Mouse (Mus musculus) midbrain, postnatal 0 days (tissue): ENCODE data around the gene Pdlim1. TPM values are rescaled to one million over a fixed set of nuclear protein-coding genes. Genes with fewer than 3 reads are reported as not detected.
"Not testable (repeated sequence)": the region's sequence is repeated elsewhere in the genome, so short reads cannot be mapped to it uniquely, and the experiment has no call there.

Experiments
- ATAC-seq: fragments of 200-750 bp; cut with Nextera tagmentation; 2 replicates; pipeline ENCODE4 v1.8.0; 2017; ENCODE audit warnings: moderate number of reproducible peaks, mild to moderate bottlenecking, moderate TSS enrichment, moderate library complexity; ENCODE audit not compliant: low FRiP score
- DNase-seq: peaks from one replicate; pipeline ENCODE4 v3.0.0-alpha.2; 2015; ENCODE audit warnings: low spot score
- H3K27ac ChIP-seq: fragments of 300-500 bp; sonication (generic); 2 replicates; pipeline ENCODE4 v1.5.1; 2014; ENCODE audit warnings: low read depth, mild to moderate bottlenecking, low read length, mixed read lengths
- H3K27me3 ChIP-seq: fragments of 300-500 bp; sonication (generic); 2 replicates; pipeline ENCODE4 v1.6.1; 2014; ENCODE audit warnings: low read length, control low read depth, mixed read lengths; ENCODE audit not compliant: insufficient read depth
- H3K36me3 ChIP-seq: fragments of 300-500 bp; sonication (generic); 2 replicates; pipeline ENCODE4 v1.6.1; 2014; ENCODE audit warnings: low read length, control low read depth, mixed read lengths; ENCODE audit not compliant: insufficient read depth
- H3K4me1 ChIP-seq: fragments of 300-500 bp; sonication (generic); 2 replicates; pipeline ENCODE4 v1.6.1; 2014; ENCODE audit warnings: mild to moderate bottlenecking, control low read depth, antibody characterized with exemption, low read length, mixed read lengths; ENCODE audit not compliant: insufficient read depth
- H3K4me2 ChIP-seq: fragments of 300-500 bp; sonication (generic); 2 replicates; pipeline ENCODE4 v1.6.1; 2014; ENCODE audit warnings: low read depth, mild to moderate bottlenecking, low read length, mixed read lengths; ENCODE audit not compliant: poor library complexity, severe bottlenecking
- H3K4me3 ChIP-seq: fragments of 300-500 bp; sonication (generic); 2 replicates; pipeline ENCODE4 v1.5.1; 2014; ENCODE audit warnings: low read depth, mild to moderate bottlenecking, low read length, moderate library complexity
- H3K9ac ChIP-seq: fragments of 300-500 bp; sonication (generic); replicated peaks from 2 replicates; pipeline ENCODE4 v1.6.1; 2014; ENCODE audit warnings: mild to moderate bottlenecking, low read length, moderate library complexity, mixed read lengths; ENCODE audit not compliant: poor library complexity, severe bottlenecking
- H3K9me3 ChIP-seq: fragments of 300-500 bp; sonication (generic); 2 replicates; pipeline ENCODE4 v1.6.1; 2016; ENCODE audit warnings: low read length, control low read depth
- CTCF ChIP-seq: IDR thresholded peaks from 2 replicates; pipeline ENCODE4 v1.5.1; 2016; ENCODE audit warnings: antibody characterized with exemption, mild to moderate bottlenecking
- WGBS: fragments of 180-500 bp; shearing (Covaris S2); extraction: QIAGEN DNeasy Blood & Tissue Kit; methylation state at CpG from one replicate; pipeline ENCODE4 v1.1.7; 2014; 5-methylcytosine and 5-hydroxymethylcytosine counted together
- polyA plus RNA-seq: library from polyadenylated mRNA; unstranded; fragments of >200 nt; fragmentation: Nextera tagmentation; extraction: Ambion mirVana; gene quantifications from 2 replicates; pipeline ENCODE4 v1.2.1, GENCODE M21; 2015
- total RNA-seq: library from RNA; depleted of rRNA; stranded (reverse); fragments of >200 nt; gene quantifications from 2 replicates; pipeline ENCODE4 v1.2.3, GENCODE M21; 2014

Gene Pdlim1
- total and polyA plus RNA-seq, 2 experiments from 2014 or later: 1.5 to 4.4 TPM

DNA sequence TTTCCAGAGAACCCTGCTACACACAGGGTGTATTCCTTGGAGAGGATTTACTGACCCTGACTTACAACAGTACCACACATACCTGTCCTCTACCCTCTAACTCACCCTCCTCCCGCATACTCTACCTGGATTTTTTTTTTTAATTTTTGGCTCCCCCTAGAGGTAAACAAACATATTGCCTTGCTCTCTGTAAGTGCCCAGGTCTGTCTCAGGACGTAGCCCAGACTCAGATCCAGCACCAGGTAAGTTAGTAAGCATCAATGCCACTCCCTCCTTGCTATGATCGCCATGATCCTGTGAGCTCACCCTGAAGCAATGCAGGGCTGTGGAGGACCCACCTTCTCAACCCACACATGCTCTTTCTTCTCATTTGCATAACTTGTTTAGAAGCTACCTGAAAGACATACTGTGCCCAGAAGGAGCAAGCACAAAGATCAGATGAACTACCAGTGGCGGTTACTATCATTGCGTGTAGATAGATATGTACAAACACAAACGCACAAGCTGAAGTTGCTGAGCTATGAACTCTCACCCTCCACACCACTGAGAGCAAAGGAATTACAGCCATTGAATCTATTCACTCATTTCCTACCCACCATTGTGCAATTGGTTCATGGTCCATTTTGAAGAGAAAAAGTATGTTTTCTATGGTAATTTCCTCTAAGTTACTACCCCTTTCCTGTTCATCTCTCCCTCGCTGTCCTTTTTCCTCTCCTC is 39.7 kb downstream of the Pdlim1 start:
- no peaks in the 10 kb centered on the region for H3K4me1 ChIP-seq
- H3K9ac ChIP-seq: no peak overlapping the region
- ATAC-seq: no peak
- no peaks in the 10 kb centered on the region for H3K9me3 ChIP-seq
- DNase-seq: no peak
- no peak overlapping the region for H3K4me3 ChIP-seq
- H3K4me2 ChIP-seq: no peak overlapping the region
- peak; percentile 16 for TF ChIP-seq CTCF
- no peaks in the 10 kb centered on the region for H3K27me3 ChIP-seq
- H3K27ac ChIP-seq: no peak overlapping the region
- 77% methylated on average over 7 of the region's 7 CpGs for WGBS
- no peaks in the 10 kb centered on the region for H3K36me3 ChIP-seq

DNA sequence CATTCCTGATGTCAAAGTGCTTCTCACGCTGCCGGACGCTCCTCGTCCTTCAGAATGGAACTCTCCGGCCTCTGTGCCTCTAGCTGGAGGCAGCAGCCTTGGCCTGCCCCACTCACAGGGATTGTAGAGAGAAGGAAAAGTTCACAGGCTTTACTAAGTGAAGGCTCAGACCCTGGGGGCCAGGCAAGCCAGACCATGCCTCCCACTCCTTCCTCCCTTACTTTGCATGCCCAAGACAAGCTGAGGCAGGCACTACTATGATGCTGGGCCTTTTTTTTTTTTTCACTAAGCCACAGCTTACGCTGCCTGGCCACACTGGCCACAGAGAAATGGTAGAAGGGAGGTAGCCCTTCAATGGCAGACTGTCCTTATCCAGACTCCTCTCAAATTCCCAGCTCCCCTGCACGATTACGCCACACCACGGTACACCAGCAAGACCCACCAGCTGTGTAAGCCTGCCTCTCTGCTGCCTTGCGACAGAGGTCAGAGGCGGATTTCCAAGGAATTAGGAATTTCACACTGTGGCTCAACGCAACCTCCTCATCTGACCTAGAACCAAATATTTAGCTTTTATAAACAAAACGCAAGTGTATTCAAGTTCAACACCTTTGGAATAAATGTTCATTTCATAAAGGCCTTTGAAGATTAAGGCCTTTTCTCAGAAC is 40.4 kb downstream of the Pdlim1 start:
- Histone ChIP-seq H3K36me3 (no peaks in the 10 kb centered on the region), H3K4me3 (no peak overlapping the region), H3K4me2 (no peak overlapping the region), H3K27ac (no peak overlapping the region), H3K4me1 (no peaks in the 10 kb centered on the region), H3K9ac (no peak overlapping the region), H3K9me3 (no peaks in the 10 kb centered on the region), H3K27me3 (no peaks in the 10 kb centered on the region)
- DNase-seq (no peak), ATAC-seq (no peak)
- no peak for TF ChIP-seq CTCF
- WGBS: 87% methylated on average over 13 of the region's 13 CpGs

DNA sequence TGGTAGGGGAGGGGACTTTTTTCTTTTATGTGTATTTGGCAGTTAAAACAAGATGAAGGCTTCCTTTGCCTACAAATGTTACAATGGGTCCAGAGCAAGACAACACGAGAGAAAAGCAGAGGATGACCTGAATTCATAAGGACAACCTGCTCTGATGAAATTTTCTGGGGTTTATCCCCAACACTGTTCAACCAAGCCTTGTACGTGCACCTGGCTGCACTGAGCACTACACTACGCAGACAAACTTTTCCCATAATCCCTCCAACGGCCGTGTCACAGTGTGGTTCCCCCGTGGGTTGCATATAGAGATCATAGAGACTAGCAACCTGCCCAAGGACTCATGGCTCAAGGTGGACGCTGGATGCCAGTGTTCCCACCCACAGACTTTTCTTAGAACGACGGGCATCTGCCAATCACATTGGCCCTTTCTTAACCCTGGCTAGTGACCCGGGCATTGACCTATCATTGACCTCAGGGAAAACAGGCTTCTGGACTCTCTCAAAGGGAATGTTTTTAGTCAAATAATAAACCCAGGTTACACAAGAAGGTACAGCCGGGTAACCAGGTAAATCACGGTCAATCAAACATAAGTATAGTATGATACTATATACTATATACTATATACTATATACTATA is 45.0 kb downstream of the Pdlim1 start:
- H3K4me1 ChIP-seq: no peaks in the 10 kb centered on the region
- no peak for DNase-seq
- no peak overlapping the region for H3K27ac ChIP-seq
- H3K27me3 ChIP-seq: no peaks in the 10 kb centered on the region
- ATAC-seq: no peak
- no peak for TF ChIP-seq CTCF
- 93% methylated on average over 12 of the region's 12 CpGs for WGBS
- no peaks in the 10 kb centered on the region for H3K36me3 ChIP-seq
- no peaks in the 10 kb centered on the region for H3K9me3 ChIP-seq
- no peak overlapping the region for H3K4me3 ChIP-seq
- no peak overlapping the region for H3K4me2 ChIP-seq
- H3K9ac ChIP-seq: no peak overlapping the region

DNA sequence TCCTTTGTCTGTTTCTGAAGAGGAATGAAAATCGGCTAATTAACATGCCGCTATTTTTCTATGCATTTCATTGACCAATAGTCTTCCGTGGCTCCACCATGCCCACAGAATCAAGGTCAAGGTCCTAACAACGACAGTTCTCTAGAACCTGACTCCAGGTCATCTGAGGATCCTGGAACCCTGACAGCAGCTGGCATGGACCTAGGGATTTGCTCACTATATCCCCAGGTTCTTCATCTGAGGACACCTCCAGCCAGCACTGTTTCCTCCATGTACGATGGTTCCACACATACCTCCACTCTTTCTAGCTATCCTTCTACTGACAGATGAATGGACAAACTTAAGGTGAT is 45.9 kb downstream of the Pdlim1 start:
- ATAC-seq (no peak), DNase-seq (no peak)
- 75% methylated on average over 5 of the region's 5 CpGs for WGBS
- no peaks in the 10 kb centered on the region for H3K9me3 ChIP-seq
- no peak for TF ChIP-seq CTCF
- H3K9ac ChIP-seq: no peak overlapping the region
- H3K27ac ChIP-seq: no peak overlapping the region
- no peaks in the 10 kb centered on the region for H3K4me1 ChIP-seq
- H3K4me3 ChIP-seq: no peak overlapping the region
- no peaks in the 10 kb centered on the region for H3K27me3 ChIP-seq
- H3K36me3 ChIP-seq: no peaks in the 10 kb centered on the region
- no peak overlapping the region for H3K4me2 ChIP-seq

DNA sequence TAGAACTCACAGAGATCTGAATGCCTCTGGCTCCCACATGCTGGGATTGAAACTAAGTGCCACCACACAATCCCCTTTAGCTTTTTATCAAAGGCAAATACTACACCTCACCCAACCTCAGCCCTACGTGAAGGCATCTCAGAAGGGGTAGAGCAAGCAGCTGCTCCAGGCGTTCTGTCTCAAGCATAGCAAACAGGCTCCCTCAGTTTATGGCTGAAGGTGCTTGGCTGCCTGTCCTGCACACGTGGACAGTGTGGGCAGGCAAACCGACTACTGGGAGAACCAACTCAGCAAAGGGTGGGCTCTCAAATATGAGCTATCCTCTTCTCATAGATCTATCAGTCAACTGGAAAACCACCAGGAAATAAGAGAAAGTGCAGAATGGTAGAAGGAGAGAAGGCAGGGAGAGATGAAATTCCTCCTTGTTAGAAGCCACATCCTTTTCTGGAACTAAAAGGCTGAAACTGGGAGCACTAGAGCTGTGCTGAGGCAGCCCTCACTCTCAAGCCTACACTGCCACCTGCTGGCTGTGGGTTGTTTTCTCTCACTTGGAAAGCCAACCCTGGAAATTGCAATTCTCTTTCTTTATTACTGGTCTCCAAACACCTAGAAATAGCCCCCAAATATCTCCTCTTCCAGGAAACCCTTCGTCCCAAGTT is 46.4 kb downstream of the Pdlim1 start:
- H3K27me3 ChIP-seq: no peaks in the 10 kb centered on the region
- ATAC-seq: peak; percentile 80; the same call in 1 of the 2 replicates
- H3K9ac ChIP-seq: no peak overlapping the region
- WGBS: 74% methylated on average over 5 of the region's 5 CpGs
- no peak overlapping the region for H3K4me2 ChIP-seq
- H3K36me3 ChIP-seq: no peaks in the 10 kb centered on the region
- no peak overlapping the region for H3K4me3 ChIP-seq
- no peaks in the 10 kb centered on the region for H3K9me3 ChIP-seq
- no peaks in the 10 kb centered on the region for H3K4me1 ChIP-seq
- peak; percentile 82 for DNase-seq
- peak; percentile 88 for TF ChIP-seq CTCF
- H3K27ac ChIP-seq: no peak overlapping the region

DNA sequence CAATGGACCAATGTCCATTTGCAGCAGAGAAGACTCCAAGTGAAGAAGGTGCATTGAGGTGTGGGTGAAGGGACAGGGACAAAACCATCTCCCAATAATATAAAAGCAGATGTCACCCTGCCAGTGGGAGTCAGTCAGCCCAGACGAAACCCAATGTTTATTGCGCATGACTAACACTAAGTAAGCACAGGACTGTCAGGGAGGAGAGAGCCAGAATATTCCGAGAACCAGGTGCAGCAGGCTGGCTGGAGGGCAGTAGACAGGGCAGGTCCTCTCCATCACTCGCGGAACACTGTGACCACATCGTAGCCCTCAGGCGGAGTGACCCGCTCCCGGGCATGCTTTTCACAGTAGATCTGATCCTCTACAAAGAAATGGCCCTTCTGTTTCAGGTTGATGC is 49.3 kb downstream of the Pdlim1 start:
- not testable (repeated sequence) for H3K4me1 ChIP-seq, H3K27me3 ChIP-seq, H3K9ac ChIP-seq, ATAC-seq, H3K4me3 ChIP-seq, H3K4me2 ChIP-seq, H3K36me3 ChIP-seq, H3K27ac ChIP-seq, H3K9me3 ChIP-seq, DNase-seq
- 93% methylated on average over 9 of the region's 9 CpGs for WGBS
